Mouse (Mus musculus) midbrain, embryonic 10.5 days (tissue): ENCODE measurements at regions not wholly inside any gene's neighbourhood (a gene's known extent, or its start where the extent isn't known, plus 50 kb on each side); places are given as distances from the start of the nearest gene placed in this dataset.
A peak's percentile ranks its signal among the peaks of the same experiment; 100 is the strongest.

Experiments
- DNase-seq: peaks from one replicate; pipeline ENCODE4 v3.0.0-alpha.2; 2017; ENCODE audit warnings: low spot score
- H3K27ac ChIP-seq: fragments of 300-500 bp; sonication (generic); replicated peaks from 2 replicates; pipeline ENCODE4 v1.5.1; 2016; ENCODE audit warnings: mild to moderate bottlenecking
- H3K27me3 ChIP-seq: fragments of 300-500 bp; sonication (generic); 2 replicates; pipeline ENCODE4 v1.6.1; 2016; ENCODE audit warnings: low read depth, mild to moderate bottlenecking; ENCODE audit not compliant: poor library complexity, severe bottlenecking
- H3K36me3 ChIP-seq: fragments of 300-500 bp; sonication (generic); 2 replicates; pipeline ENCODE4 v1.6.1; 2016; ENCODE audit warnings: mild to moderate bottlenecking, moderate library complexity
- H3K4me1 ChIP-seq: fragments of 300-500 bp; sonication (generic); 2 replicates; pipeline ENCODE4 v1.6.1; 2016
- H3K4me3 ChIP-seq: fragments of 300-500 bp; sonication (generic); 2 replicates; pipeline ENCODE4 v1.5.1; 2016; ENCODE audit warnings: mild to moderate bottlenecking, moderate library complexity
- H3K9me3 ChIP-seq: fragments of 300-500 bp; sonication (generic); replicated peaks from 2 replicates; pipeline ENCODE4 v1.6.1; 2016; ENCODE audit warnings: mild to moderate bottlenecking
- WGBS: fragments of 180-500 bp; shearing (Covaris S2); methylation state at CpG from one replicate; pipeline ENCODE4 v1.1.7; 2016; 5-methylcytosine and 5-hydroxymethylcytosine counted together

DNA sequence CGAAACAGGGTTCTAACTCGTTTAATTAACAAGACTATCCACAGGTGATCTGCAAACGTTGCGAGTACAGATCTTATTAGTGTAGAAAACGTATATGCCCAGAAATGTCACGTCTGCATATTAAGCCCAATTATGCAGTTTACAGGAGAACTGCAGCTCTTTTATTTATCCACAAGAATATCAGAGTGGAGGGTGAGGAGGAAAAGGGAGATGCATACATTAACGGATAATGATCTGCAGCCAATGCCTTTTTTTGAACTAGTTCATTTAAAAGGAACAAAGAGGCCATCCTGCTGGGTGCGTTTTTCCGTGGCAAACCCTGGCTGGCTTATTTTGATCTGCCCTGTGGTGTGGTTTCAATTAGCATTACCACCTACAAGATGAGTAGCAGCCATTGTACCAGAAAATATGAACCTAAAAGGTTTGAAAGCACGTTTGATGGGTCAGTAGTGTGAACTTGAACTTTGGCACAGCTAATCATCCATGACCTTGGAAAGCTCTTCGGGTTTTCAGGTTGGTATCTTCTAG is 511.1 kb downstream of the Nyap2 start:
- Histone ChIP-seq H3K4me1 (peaks cover 12% of the 10 kb centered on the region), H3K27ac (no peak overlapping the region), H3K27me3 (no peaks in the 10 kb centered on the region), H3K36me3 (no peaks in the 10 kb centered on the region), H3K4me3 (no peak overlapping the region), H3K9me3 (no peaks in the 10 kb centered on the region)
- WGBS: 45% methylated on average over 11 of the region's 11 CpGs
- no peak for DNase-seq

DNA sequence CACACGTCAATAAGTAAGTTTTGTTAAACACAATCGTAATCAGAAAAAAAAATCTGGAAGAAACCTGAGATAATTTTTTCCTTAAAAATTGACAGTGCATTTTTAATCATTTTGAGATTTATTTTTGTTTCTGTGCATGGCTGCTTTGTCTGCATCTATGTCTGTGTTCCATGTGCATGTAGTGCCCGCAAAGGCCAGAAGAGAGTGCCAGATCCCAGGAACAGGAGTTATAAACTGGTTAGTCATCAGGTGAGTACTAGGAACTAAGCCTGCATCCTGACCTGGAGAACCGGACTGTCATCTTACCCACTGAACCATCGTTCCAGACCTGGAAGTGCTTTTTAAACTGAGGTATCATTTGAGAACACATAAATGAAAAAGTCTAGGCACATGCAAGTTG is 514.9 kb downstream of the Nyap2 start:
- peak; percentile 25 for DNase-seq
- 88% methylated on average over 5 of the region's 5 CpGs for WGBS
- Histone ChIP-seq H3K4me3 (no peak overlapping the region), H3K36me3 (no peaks in the 10 kb centered on the region), H3K27me3 (no peaks in the 10 kb centered on the region), H3K27ac (no peak overlapping the region), H3K9me3 (no peaks in the 10 kb centered on the region), H3K4me1 (peaks cover 37% of the 10 kb centered on the region)

DNA sequence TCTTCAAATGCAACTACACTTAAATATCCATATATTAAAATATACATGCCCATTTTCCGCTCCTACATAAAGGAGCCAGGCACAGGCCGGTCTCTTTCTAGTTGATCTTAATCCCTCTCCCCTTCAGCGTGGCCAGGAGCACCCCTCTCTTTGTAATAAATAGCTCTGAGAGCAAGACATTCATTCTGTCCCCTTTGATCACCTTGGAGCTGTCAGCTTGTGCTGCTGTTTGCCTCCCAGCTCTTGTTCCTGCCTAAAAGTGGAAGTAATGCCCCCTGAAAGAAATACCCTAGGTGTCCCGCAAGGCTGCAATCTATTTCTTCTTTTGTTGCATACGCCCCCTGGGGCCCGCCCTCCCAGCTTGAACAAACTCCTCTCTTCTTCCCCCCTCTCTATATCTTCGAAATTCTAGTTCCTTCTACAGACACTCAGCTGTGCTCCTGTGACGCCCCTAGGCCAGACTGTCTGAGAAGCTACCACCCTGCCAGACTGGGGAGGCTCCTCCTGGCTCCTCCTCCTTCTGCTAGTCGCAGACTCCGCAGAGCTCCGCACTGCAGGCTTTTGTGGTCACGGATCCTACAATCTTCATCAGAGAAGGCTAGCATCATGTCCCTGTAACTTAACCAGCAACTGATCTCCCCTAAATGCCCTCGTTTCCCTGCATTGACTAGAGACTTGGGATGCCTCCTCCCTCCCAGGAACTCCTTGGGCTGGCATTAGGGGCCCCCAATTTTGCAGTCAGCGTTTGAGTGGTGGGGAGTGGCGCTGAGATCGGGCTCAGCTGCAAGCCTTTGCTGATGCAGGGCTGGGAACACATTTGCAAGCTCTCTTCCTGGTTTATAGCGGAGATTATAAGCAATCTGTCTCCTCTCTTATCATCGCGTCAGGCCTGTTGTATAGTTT is 516.8 kb downstream of the Nyap2 start:
- Histone ChIP-seq H3K4me3 (peak overlapping the region; percentile 55), H3K9me3 (no peaks in the 10 kb centered on the region), H3K4me1 (peaks cover 31% of the 10 kb centered on the region), H3K27ac (peak overlapping the region; percentile 91), H3K36me3 (no peaks in the 10 kb centered on the region), H3K27me3 (no peaks in the 10 kb centered on the region)
- peak; percentile 85 for DNase-seq
- WGBS: 2% methylated on average over 19 of the region's 19 CpGs

DNA sequence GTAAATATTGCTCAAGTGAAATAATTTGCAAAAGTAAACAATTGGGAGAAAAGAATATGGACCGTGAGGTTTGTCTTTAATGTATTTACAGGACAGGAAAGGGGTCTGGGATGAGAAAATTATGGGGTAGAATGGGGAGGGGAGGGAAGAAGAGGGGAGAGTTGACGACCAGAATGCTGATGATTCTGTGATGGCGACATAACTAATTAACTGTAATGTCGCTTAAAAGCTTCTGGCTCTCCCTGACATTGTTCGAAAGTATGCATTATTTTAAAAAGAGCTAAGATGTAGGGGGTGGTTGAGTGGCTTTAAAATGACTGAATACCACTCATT is 517.4 kb downstream of the Nyap2 start:
- no peaks in the 10 kb centered on the region for H3K9me3 ChIP-seq
- 3% methylated on average over 5 of the region's 5 CpGs for WGBS
- no peaks in the 10 kb centered on the region for H3K36me3 ChIP-seq
- H3K27ac ChIP-seq: peak overlapping the region; percentile 91
- H3K4me3 ChIP-seq: peak overlapping the region; percentile 55
- H3K27me3 ChIP-seq: no peaks in the 10 kb centered on the region
- DNase-seq: no peak
- H3K4me1 ChIP-seq: peaks cover 31% of the 10 kb centered on the region

DNA sequence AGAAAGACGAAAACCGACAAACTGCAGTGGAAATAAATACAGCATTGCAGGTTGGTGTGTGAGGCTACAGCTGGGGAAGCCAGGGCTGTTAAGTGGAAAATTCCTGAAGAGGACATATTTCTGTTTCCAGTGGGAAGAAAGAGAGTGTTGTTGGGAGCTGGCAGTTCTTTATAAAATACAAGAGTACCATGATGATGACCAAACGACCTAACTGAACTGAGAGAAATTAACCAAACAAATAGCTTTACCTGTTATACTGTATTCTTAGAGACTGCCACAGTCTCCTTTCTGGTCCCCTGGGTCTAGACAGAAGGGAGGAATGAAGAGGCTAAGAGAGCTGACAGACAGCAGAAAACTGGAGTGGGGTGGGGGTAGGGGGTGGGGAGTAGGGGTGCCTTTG is 517.9 kb downstream of the Nyap2 start:
- no peaks in the 10 kb centered on the region for H3K36me3 ChIP-seq
- peaks cover 31% of the 10 kb centered on the region for H3K4me1 ChIP-seq
- WGBS: 12% methylated on average over 3 of the region's 3 CpGs
- peak overlapping the region; percentile 55 for H3K4me3 ChIP-seq
- no peaks in the 10 kb centered on the region for H3K9me3 ChIP-seq
- DNase-seq: no peak
- peak overlapping the region; percentile 91 for H3K27ac ChIP-seq
- H3K27me3 ChIP-seq: no peaks in the 10 kb centered on the region

DNA sequence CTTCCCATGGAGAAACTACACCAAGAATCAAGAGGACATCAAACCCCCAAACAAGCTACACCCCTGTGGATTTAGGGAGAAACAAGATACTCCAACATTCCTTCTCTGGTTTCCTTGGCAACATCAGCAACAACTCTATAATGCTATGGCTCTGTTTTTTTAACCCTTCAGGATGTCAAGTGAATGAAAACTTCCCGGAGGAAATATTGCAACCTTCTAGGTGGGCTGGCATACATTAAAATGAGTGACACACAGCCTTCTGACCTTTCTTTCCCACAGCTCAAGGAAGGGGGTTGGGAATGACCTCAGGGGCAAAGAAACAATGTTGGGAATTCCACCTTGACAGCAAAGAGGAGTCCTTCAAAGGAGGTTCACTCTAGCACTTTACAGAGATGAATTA is 532.0 kb downstream of the Nyap2 start:
- no peak for DNase-seq
- Histone ChIP-seq H3K4me3 (no peak overlapping the region), H3K27me3 (no peaks in the 10 kb centered on the region), H3K9me3 (peaks cover 4% of the 10 kb centered on the region; the same call in 1 of the 2 replicates), H3K4me1 (peaks cover 14% of the 10 kb centered on the region), H3K27ac (no peak overlapping the region), H3K36me3 (no peaks in the 10 kb centered on the region)
- 2% methylated on average over 1 of the region's 1 CpGs for WGBS

DNA sequence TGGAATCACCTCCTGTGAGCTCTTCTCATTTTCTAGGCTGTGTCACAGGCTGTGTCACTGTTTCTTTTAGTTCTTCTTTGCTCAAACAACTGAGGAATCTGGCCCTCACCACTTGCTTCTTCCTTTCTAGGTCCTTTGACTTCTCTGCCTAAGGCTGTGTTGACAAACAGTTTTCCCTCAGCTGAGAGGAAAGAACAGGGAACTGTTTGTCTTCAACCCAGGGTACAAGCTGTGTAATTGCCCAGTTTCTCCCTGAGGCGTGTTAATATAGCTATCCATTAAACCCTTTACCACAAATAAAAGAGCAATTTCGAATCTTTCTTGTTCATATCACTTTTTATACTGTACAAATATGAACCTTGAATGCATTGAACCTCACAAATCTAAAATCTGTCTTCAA is 542.1 kb downstream of the Nyap2 start:
- no peaks in the 10 kb centered on the region for H3K27me3 ChIP-seq
- H3K36me3 ChIP-seq: no peaks in the 10 kb centered on the region
- H3K4me3 ChIP-seq: no peak overlapping the region
- peaks cover 4% of the 10 kb centered on the region; the same call in 1 of the 2 replicates for H3K4me1 ChIP-seq
- WGBS: 80% methylated on average over 2 of the region's 2 CpGs
- H3K9me3 ChIP-seq: no peaks in the 10 kb centered on the region
- H3K27ac ChIP-seq: no peak overlapping the region
- DNase-seq: no peak

DNA sequence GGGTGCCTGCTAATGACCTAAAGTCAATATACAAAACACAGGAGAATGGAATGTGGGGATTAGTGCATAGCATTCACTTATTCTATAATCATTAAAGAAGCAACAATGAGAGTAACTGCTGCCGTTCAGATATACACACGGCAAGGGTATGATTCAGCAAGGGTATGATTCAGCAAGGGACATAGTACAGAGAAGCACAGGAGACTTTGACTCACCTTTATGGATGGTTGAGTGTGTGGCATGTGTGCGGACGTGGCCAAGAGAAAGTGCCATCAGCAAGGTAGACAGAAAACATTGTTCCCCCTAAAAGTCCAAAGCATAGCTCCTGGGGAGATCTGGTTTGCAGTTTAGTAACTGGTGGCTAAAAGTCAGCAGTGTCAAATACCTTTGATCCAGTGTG is 547.4 kb downstream of the Nyap2 start:
- Histone ChIP-seq H3K27me3 (no peaks in the 10 kb centered on the region), H3K4me1 (no peaks in the 10 kb centered on the region), H3K36me3 (no peaks in the 10 kb centered on the region), H3K4me3 (no peak overlapping the region), H3K9me3 (no peaks in the 10 kb centered on the region), H3K27ac (no peak overlapping the region)
- 84% methylated on average over 4 of the region's 4 CpGs for WGBS
- DNase-seq: no peak

DNA sequence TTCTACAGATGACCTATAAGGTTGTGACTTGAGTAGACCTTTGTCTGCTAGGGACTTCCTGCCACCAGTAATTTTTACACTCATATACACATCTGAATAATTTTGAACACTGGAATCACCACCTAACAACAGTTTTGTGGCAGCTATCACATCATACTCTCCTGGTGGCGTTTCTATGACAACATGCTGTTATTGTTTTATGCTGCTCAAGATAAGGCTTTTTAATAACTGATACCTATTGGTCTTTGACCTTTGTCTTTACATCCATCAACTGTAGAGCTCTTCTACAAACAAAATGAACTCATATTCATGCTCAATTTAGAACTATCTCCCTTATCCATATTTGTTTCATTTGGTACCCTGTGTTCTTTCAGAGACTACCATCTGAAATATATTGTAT is 556.0 kb downstream of the Nyap2 start:
- WGBS: 88% methylated on average over 1 of the region's 1 CpGs
- DNase-seq: no peak
- no peak overlapping the region for H3K27ac ChIP-seq
- no peaks in the 10 kb centered on the region for H3K9me3 ChIP-seq
- no peaks in the 10 kb centered on the region for H3K27me3 ChIP-seq
- no peak overlapping the region for H3K4me3 ChIP-seq
- no peaks in the 10 kb centered on the region for H3K36me3 ChIP-seq
- H3K4me1 ChIP-seq: no peaks in the 10 kb centered on the region

DNA sequence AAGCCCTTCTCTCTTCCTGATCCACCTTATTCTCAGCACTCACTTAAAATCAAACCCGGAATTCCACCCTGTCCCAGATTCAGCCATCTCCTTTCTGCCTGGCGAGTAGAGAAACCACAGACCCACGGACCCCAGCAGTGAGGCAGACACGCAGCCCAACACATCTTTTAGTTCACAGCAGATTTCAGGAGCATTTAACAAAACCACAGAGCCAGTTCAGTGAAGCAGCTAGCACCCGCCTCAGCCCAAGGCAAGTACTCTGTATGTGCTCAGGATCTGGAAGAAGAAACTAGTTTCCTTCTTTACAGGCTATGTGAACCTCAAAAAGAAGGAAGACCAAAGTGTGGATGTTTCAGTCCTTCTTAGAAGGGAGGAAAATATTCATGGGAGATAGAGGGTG is 560.6 kb downstream of the Nyap2 start:
- Histone ChIP-seq H3K9me3 (no peaks in the 10 kb centered on the region), H3K27ac (no peak overlapping the region), H3K36me3 (no peaks in the 10 kb centered on the region), H3K4me1 (no peaks in the 10 kb centered on the region), H3K4me3 (no peak overlapping the region), H3K27me3 (no peaks in the 10 kb centered on the region)
- DNase-seq: no peak
- WGBS: 83% methylated on average over 5 of the region's 5 CpGs

DNA sequence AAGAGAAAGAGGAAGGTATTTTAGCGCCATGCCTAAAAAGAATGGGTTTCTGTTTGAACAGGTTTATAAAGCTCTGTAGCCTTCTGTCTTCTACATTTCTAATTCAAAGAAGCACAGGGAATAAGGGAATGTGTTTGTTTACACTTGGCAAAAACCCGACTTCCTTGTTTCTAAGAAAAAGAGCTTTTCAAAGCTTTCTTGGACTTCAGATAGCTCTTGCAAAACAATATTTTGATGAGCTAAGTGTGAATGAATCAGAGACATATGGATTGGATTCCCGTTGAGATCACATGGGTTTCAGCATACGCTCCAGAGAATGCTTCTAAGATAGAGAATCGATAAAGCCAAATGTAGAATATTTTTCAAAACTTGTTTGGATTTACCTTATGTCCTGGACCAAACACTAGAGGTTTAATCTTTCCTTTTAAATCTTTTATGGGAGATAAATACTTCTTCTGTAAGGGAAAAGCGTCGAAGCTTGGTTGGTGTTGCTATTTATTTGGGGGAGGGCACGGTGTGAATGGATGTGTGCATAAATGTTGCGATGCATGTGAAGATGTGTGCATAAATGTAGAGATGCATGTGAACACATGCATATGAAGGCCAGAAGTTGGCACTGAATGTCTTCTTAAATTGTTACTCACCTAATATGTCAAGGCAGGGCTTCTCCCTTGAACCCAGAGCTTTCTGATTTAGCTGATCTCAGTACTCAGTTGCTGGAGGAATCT is 576.4 kb downstream of the Nyap2 start:
- Histone ChIP-seq H3K4me3 (no peak overlapping the region), H3K4me1 (no peaks in the 10 kb centered on the region), H3K36me3 (no peaks in the 10 kb centered on the region), H3K27me3 (no peaks in the 10 kb centered on the region), H3K27ac (no peak overlapping the region), H3K9me3 (no peaks in the 10 kb centered on the region)
- WGBS: 91% methylated on average over 9 of the region's 9 CpGs
- DNase-seq: no peak

DNA sequence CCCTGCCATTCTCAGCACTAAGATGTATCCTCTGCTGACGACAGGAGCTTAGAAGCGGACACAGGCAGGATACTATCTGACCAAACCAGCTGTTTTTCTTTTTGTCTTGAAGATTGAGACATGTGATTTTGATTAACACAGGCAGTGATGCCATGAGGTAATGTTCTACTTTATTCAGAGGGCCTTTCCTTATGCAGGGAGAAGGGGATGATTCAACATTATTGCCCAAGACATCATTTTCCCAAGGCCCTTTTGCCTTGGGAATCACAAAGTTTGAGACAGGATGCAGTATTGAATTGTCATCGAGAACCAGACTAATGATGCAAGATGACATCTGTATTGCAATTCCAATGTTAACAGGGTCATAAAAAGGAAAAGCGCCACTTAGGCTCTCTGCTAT is 571.7 kb upstream of the Gm9747 start:
- Histone ChIP-seq H3K27ac (no peak overlapping the region), H3K27me3 (no peaks in the 10 kb centered on the region), H3K36me3 (no peaks in the 10 kb centered on the region), H3K4me1 (no peaks in the 10 kb centered on the region), H3K4me3 (no peak overlapping the region), H3K9me3 (no peaks in the 10 kb centered on the region)
- no peak for DNase-seq
- 70% methylated on average over 4 of the region's 4 CpGs for WGBS

DNA sequence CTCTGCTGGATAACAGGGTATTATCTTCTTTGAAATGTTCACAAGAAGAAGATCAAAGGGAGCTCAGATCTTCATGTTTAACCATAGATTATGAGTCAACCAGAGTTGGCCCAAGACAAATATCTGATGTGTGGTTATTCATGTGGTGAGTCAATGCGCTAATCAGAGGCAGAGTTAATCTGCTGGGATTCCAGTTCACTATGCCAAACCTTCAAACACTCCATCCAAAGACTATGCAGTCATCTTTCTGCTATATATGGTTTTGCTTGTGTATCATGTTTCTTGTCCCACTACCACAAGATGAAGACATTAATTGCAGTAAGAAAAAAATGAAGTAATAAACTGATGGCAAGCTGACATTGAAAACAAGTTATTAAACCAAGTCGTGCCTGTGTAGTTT is 561.8 kb upstream of the Gm9747 start:
- H3K36me3 ChIP-seq: no peaks in the 10 kb centered on the region
- DNase-seq: no peak
- 76% methylated on average over 2 of the region's 2 CpGs for WGBS
- peaks cover 8% of the 10 kb centered on the region for H3K4me1 ChIP-seq
- H3K27ac ChIP-seq: no peak overlapping the region
- H3K27me3 ChIP-seq: no peaks in the 10 kb centered on the region
- no peak overlapping the region for H3K4me3 ChIP-seq
- no peaks in the 10 kb centered on the region for H3K9me3 ChIP-seq
